Mouse (Mus musculus): ENCODE measurements around the gene Tubb4b. TPM values are rescaled to one million over a fixed set of nuclear protein-coding genes. Genes with fewer than 3 reads are reported as not detected.
A peak's percentile ranks its signal among the peaks of the same experiment; 100 is the strongest.

The Tubb4b gene
- polyA plus RNA-seq, 1 experiment from 2014 or later = 294 TPM

DNA sequence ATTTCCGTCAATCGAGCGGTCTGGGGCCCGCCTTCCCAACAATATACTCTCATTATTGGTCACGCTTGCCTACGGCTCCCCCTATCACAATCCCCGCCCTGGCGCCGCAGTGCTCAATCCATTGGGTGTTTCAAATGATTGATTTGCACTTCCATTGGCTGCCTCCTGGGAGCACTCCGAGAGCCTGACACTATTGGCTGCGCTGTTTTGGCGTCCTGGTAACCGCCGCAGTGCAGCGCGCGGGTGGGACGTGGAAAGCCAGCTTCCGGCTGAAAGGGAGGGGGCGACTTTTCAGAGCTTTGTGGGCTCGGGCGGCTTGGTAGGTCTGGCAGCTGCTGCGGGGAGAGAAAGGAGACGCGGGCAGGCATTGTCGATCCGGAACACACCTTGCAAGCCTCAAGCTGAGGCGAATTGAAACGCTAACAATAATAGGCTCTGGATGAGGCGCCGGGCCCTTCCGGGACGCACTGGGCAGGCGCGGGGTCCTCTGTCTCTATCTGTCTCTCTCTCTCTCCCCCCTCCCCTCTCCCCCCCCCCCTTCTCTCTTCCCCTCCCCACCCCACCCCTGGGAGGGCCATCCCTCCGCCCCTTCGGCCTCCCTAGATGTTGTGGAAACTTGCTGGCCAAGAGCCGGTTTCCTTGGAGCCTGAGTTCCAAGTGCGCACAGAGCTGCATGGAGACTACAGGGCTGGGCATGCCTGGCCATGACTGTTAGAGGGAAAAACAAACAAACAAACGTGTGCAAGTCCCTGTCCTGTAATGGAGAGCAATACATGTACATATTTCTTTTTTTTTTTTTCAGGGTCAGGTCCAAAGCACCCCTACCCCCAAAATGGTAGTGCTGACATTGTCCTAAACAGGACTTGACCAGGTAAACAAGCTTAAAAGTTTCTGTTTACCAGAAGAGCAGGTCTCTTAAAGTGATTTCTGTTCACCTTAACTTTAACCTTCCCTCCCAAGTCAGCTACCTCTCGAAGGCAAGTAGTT lies 557 bp upstream of the Tubb4b start:
- peak overlapping the region; percentile 76 for H3K9ac ChIP-seq (replicated peaks)
- peaks cover 13% of the 10 kb centered on the region for H3K36me3 ChIP-seq (replicated peaks; ENCODE audit: insufficient read depth, low read length)
- peak overlapping the region; percentile 69 for H3K4me3 ChIP-seq (ENCODE audit: low read depth, low read length)
- H3K4me1 ChIP-seq (ENCODE audit: insufficient read depth) = peaks cover 21% of the 10 kb centered on the region
- DNase-seq (peak; percentile 96), ATAC-seq (peak; percentile 89)
- 2% methylated on average over 41 of the region's 41 CpGs for WGBS (ENCODE audit: insufficient replicate concordance)
- peak overlapping the region; percentile 73 for H3K4me2 ChIP-seq (ENCODE audit: low read depth, low read length)
- peak; percentile 79; the same call in 1 of the 2 replicates for TF ChIP-seq EP300 (IDR thresholded peaks at IDR 0.05; ENCODE audit: low read depth)
- TF ChIP-seq CTCF (IDR thresholded peaks at IDR 0.05; ENCODE audit: low read depth) = peak; percentile 19; the same call in 1 of the 2 replicates
- H3K27ac ChIP-seq (ENCODE audit: low read depth) = peak overlapping the region; percentile 90
- H3K27me3 ChIP-seq (ENCODE audit: insufficient read depth, low read length) = no peaks in the 10 kb centered on the region
- no peaks in the 10 kb centered on the region for H3K9me3 ChIP-seq (ENCODE audit: low read length)

DNA sequence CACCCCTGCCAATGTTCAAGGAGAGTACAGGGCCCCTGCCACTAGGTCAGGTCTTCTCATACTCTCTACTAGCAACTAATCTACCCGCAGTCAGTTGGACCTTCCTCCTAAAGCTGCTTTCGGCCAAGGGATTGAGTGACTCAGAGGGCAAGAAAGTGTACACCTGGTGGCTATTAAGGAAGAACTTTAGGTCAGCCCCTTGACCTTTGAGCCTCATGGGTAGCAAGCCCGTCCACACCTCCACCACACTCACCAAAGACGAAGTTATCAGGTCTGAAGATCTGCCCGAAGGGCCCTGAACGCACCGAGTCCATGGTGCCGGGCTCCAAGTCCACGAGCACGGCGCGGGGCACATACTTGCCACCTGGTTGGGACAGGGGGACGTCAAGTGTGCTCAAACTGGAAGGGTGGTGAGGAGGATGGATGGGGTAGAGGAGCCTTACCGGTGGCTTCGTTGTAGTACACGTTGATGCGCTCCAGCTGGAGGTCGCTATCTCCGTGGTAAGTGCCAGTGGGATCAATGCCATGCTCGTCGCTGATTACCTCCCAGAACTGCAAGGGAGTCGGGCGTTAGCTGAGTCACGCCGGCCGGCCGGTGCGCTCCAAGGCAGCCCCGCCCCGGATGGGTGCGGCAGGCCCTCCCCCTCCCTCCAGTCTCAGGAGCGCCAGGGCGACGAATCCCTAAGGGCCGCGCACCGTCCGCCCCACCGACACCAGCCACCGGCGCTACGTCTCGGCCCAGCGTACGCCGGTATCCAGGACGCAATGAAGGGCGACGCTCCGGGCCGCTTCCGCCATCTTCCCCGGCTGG lies 616 bp downstream of the Tubb4b start:
- H3K4me3 ChIP-seq (ENCODE audit: low read depth, low read length) = peak overlapping the region; percentile 69
- H3K4me2 ChIP-seq (ENCODE audit: low read depth, low read length) = peak overlapping the region; percentile 74
- WGBS (ENCODE audit: insufficient replicate concordance) = 2% methylated on average over 53 of the region's 53 CpGs
- no peaks in the 10 kb centered on the region for H3K9me3 ChIP-seq (ENCODE audit: low read length)
- ATAC-seq = peak; percentile 78
- H3K4me1 ChIP-seq (ENCODE audit: insufficient read depth) = peaks cover 19% of the 10 kb centered on the region
- H3K27ac ChIP-seq (ENCODE audit: low read depth) = peak overlapping the region; percentile 99
- DNase-seq = peak; percentile 95
- TF ChIP-seq CTCF (IDR thresholded peaks at IDR 0.05; ENCODE audit: low read depth) (no peak), EP300 (IDR thresholded peaks at IDR 0.05; ENCODE audit: low read depth) (no peak)
- peaks cover 13% of the 10 kb centered on the region for H3K36me3 ChIP-seq (replicated peaks; ENCODE audit: insufficient read depth, low read length)
- H3K9ac ChIP-seq (replicated peaks) = peak overlapping the region; percentile 84
- H3K27me3 ChIP-seq (ENCODE audit: insufficient read depth, low read length) = no peaks in the 10 kb centered on the region

DNA sequence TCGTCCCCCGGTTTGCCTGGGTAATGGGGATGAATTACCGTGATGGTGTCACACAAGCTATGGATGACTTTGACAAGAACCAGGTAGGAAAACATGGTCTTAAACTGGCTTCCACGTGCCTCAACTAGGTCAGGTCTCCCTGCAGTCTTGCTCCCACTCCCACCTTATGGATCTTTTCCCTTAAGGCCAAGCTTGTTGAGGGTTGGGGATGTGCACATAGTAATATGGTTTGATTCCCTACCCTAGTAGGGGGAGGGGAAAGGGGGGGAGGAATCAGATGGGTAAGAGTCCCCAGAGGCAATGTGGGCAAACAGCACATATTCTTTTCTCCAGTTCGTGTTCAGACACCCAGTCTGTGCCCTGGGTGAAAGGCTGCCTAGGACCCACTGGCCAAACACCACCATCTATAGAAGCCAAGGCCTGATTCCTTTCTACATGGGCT lies 3.1 kb downstream of the Tubb4b start:
- Histone ChIP-seq H3K9me3 (ENCODE audit: low read length) (no peaks in the 10 kb centered on the region), H3K4me1 (ENCODE audit: insufficient read depth) (peaks cover 15% of the 10 kb centered on the region), H3K27ac (ENCODE audit: low read depth) (no peak overlapping the region), H3K9ac (replicated peaks) (no peak overlapping the region), H3K36me3 (replicated peaks; ENCODE audit: insufficient read depth, low read length) (peaks cover 13% of the 10 kb centered on the region), H3K4me2 (ENCODE audit: low read depth, low read length) (no peak overlapping the region), H3K4me3 (ENCODE audit: low read depth, low read length) (no peak overlapping the region), H3K27me3 (ENCODE audit: insufficient read depth, low read length) (no peaks in the 10 kb centered on the region)
- DNase-seq = no peak
- TF ChIP-seq EP300 (IDR thresholded peaks at IDR 0.05; ENCODE audit: low read depth) (no peak), CTCF (IDR thresholded peaks at IDR 0.05; ENCODE audit: low read depth) (no peak)
- ATAC-seq = no peak
- 77% methylated on average over 5 of the region's 5 CpGs for WGBS (ENCODE audit: insufficient replicate concordance)

DNA sequence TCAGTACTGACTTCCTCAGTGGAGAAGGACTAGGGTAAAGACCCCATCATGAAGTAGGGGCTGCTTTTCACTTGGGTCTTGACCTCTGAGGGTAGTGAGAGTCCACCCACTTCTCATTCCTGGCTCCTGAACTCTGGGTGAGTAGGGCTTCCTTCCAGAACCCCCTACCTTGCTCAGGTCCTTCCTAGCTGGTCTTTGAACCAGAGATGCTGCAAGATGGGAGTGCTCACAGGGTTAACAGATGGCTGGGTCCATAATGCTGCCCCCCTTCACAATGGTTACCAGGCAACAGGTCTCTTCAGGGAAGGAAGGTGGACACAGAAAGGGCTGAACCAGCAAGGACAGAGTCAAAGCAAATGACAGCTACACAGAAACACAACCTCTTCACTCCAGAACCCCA lies 6.1 kb downstream of the Tubb4b start, which contains the start of gene Fam166a:
Fam166a (plus strand) TSS at position 301 of the 400 bp plus-strand sequence.
- Histone ChIP-seq H3K4me3 (ENCODE audit: low read depth, low read length) (no peak within 1 kb of the TSS), H3K4me1 (ENCODE audit: insufficient read depth) (peaks cover 7% of the 10 kb centered on the region; the same call in 1 of the 2 replicates), H3K27ac (ENCODE audit: low read depth) (no peak within 1 kb of the TSS), H3K27me3 (ENCODE audit: insufficient read depth, low read length) (no peaks in the 10 kb centered on the region), H3K9me3 (ENCODE audit: low read length) (no peaks in the 10 kb centered on the region), H3K36me3 (replicated peaks; ENCODE audit: insufficient read depth, low read length) (peaks cover 10% of the 10 kb centered on the region), H3K9ac (replicated peaks) (no peak within 1 kb of the TSS), H3K4me2 (ENCODE audit: low read depth, low read length) (no peak within 1 kb of the TSS)
- DNase-seq (no peak), ATAC-seq (no peak)
- TF ChIP-seq CTCF (IDR thresholded peaks at IDR 0.05; ENCODE audit: low read depth) (no peak), EP300 (IDR thresholded peaks at IDR 0.05; ENCODE audit: low read depth) (no peak)

DNA sequence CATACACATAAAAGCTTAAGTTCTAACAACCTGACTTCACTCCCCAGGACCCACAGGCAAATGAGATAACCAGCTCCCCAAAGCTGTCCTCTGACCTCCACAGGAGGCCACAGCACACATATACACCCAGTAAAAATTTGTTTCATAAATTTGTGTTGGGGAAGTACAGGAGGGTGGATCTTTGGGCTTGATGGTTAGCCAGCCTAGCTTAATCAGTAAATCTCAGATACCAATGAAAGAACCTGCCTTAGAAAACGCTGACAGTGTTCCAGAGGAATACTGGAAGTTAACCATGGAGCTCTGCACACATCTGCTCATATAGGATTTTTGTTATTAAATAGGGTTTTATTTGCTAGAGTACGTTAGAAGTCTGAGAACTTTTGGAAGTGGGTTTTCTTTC lies 6.8 kb downstream of the Tubb4b start:
- H3K9me3 ChIP-seq (ENCODE audit: low read length) = no peaks in the 10 kb centered on the region
- no peak for TF ChIP-seq EP300 (IDR thresholded peaks at IDR 0.05; ENCODE audit: low read depth)
- no peak for TF ChIP-seq CTCF (IDR thresholded peaks at IDR 0.05; ENCODE audit: low read depth)
- no peak for DNase-seq
- WGBS (ENCODE audit: insufficient replicate concordance) = 57% methylated on average over 2 of the region's 2 CpGs
- no peak overlapping the region for H3K27ac ChIP-seq (ENCODE audit: low read depth)
- H3K4me2 ChIP-seq (ENCODE audit: low read depth, low read length) = no peak overlapping the region
- no peaks in the 10 kb centered on the region for H3K27me3 ChIP-seq (ENCODE audit: insufficient read depth, low read length)
- no peak for ATAC-seq
- 0 out of 2 replicates have a peak, but pooled peaks cover 2% of the 10 kb centered on the region for H3K4me1 ChIP-seq (ENCODE audit: insufficient read depth)
- peaks cover 7% of the 10 kb centered on the region for H3K36me3 ChIP-seq (replicated peaks; ENCODE audit: insufficient read depth, low read length)
- no peak overlapping the region for H3K4me3 ChIP-seq (ENCODE audit: low read depth, low read length)
- H3K9ac ChIP-seq (replicated peaks) = no peak overlapping the region

DNA sequence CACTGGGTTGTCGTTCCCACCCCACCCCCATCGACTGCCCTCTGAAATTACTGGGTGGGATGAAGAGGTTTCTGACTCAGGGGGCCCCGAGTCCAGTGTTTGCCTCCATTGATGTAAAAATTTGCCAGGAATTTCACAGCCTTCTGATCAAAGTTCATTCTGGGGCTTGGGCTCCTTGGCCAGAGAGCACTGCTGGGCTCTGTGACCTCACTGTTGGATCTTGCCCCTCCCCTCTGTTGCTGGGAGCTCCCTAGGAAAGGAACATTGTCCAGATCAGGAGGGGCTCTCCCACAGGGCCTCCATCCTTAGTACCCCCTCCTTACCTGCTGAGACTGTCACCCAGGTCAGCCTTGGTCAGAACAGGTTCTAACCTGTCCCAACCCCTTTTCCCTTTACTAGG lies 10.1 kb downstream of the Tubb4b start, which contains the start of gene Stpg3:
Stpg3 (minus strand) TSS at position 194 of the 400 bp plus-strand sequence.
- peaks cover 3% of the 10 kb centered on the region; the same call in 1 of the 2 replicates for H3K36me3 ChIP-seq (replicated peaks; ENCODE audit: insufficient read depth, low read length)
- no peak for DNase-seq
- no peaks in the 10 kb centered on the region for H3K27me3 ChIP-seq (ENCODE audit: insufficient read depth, low read length)
- TF ChIP-seq EP300 (IDR thresholded peaks at IDR 0.05; ENCODE audit: low read depth) (no peak), CTCF (IDR thresholded peaks at IDR 0.05; ENCODE audit: low read depth) (no peak)
- no peak within 1 kb of the TSS for H3K27ac ChIP-seq (ENCODE audit: low read depth)
- H3K9ac ChIP-seq (replicated peaks) = no peak within 1 kb of the TSS
- H3K4me1 ChIP-seq (ENCODE audit: insufficient read depth) = peaks cover 16% of the 10 kb centered on the region
- ATAC-seq = no peak
- WGBS (ENCODE audit: insufficient replicate concordance) = 71% methylated on average over 3 of the region's 3 CpGs
- H3K9me3 ChIP-seq (ENCODE audit: low read length) = no peaks in the 10 kb centered on the region
- no peak within 1 kb of the TSS for H3K4me3 ChIP-seq (ENCODE audit: low read depth, low read length)
- H3K4me2 ChIP-seq (ENCODE audit: low read depth, low read length) = no peak within 1 kb of the TSS
